Mouse (Mus musculus): ENCODE data around the gene Fam217a. TPM values are rescaled to one million over a fixed set of nuclear protein-coding genes. Genes with fewer than 3 reads are reported as not detected.
"Not testable (repeated sequence)": the region's sequence is repeated elsewhere in the genome, so short reads cannot be mapped to it uniquely, and the experiment has no call there.

The Fam217a gene
- total RNA-seq (2021) (1 to 10 TPM; 1.1 to 1.4 TPM), polyA plus RNA-seq (2012; rRNA removed) (0.20 and 0.46 TPM in 2 replicates)
- long read RNA-seq: 0 reads

DNA sequence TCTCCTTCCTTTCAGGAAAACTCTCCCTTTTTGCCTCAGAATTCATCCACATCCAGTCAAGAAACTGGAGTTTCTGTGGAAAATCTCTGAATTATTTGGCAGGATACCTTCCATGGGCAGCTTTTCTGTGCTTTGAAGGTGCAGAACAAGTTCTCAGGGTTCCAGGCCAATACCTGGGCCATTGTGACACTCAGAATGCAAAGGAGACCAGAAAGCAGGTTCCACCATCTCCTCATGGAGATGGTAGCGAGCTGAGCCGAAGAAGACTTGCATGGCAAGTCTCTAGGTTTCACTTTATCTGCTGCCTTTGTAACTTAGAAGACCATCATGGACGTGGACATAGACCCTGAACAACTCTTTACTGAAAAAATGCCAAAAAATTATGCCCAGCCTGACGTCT lies at the start of gene Fam217a, which contains the start of gene 4933417A18Rik:
TSS of gene Fam217a (minus strand) at position 101 of the 400 bp plus-strand sequence.
TSS of gene 4933417A18Rik (plus strand) at position 200 of the 400 bp plus-strand sequence.
- DNase-seq: no peak

DNA sequence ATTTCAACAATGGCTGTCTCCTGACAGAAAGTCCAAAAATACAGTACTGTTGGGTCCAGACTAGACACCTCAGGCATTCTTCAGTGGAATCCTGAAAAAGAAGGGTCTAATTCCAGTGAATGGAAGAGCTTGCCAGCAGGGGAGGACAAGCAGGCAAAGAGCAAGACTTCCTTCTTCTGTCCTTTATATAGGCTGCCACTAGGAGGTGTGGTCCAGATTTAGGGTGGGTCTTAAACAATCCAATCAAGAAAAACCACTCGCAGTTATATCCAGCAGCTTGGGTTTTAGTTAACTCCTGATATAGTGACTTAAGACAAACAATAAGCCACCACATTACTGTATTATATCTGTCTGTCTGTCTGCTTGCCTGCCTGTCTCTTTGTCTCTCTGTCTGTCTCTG lies 49.7 kb upstream of the Fam217a start:
- no peak for DNase-seq

DNA sequence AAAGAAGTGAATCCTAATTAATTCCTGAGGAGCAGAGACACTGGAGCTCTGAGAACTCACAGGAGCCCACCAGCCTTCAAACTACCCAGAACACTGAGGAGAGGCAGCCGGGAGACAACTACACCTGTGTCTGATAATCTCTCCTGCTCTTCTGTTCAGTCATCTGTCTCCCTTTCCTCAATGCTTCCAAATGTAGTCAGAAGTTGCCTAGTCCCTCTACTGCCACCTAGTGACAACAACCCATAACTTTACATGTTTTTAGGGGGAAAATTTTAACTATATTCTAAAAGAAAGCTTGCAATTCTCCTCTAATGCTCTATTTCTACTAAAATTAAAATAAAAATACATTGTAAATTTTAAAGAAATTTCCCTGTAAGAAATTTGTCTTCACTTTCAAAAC lies 49.0 kb upstream of the Fam217a start:
- DNase-seq: no peak

DNA sequence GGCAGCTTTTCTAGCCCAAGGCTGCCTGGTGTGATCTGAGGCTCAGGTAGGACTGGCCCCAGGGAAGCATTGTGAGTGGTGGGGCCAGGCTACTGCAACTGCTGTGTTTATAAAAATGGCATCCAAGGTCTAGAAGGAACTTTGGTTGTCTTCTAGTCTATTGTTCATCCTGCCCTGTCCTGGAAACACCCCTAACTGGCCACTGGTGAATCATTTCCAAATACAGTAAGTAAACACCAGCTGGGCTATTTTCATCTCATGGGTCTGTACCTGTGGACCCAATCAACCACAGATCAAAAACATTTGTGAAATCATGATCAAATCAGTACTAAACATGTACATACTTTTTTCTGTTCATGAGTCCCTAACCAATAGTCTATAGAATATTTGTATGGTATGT lies 48.3 kb upstream of the Fam217a start:
- not testable (repeated sequence) for DNase-seq

DNA sequence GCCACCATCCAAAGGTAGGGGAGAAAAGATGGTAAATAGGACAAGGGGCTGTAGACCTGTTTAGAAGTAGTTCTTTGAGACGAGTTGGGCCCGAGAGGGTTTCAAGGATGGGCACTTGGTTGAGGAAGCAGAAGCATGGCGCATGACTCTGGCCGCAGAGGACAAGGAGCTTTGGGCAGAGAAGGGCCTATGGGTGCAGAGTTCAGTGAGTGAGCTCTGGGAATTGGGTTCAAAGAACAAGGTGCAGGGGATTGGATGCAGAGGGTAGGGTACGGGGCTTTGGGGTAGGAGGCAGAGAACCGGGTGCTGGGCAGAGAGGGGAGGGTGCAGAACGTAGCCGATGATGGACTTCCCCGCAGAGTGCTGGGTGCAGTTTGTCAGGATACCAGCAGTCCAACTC lies 41.5 kb upstream of the Fam217a start:
- not testable (repeated sequence) for DNase-seq

DNA sequence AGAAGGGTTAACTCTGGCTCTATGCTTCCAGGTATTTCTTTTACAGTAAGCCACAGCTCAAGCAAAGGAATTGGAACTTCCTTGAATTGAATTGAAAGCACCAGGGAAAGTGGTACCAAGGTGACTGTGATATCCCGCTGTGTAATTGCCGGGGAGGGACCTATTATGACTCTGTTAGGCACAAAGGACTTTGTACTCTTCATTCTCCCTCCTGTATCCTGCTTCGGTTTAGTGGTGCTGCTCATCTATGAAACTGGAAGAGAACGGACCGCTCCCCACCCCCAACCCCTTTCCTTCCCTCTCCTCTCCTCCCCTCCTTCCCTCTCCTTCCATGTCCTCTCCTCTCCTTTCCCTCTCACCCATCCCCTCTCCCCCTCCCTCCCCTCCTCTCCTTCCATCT lies 40.8 kb upstream of the Fam217a start:
- DNase-seq: no peak

DNA sequence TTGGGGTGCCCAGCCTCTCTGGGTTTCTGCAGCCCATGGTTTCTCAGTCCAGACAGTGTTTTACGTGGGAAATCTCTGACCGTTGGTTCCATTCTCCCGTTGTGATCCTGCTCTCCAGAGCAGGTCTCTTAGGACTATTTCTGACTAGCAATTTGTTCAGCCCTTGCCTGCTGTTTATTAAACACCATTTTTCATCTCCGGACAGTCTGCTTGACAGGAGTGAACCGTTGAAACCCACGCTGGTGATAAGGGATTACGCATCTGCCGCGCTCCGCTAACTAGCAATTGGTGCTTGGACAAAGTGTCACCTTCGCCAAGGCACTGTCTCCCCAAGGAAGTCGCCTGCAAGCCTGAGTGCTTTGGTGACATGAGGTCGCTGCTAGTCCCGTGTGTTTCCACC lies 40.3 kb upstream of the Fam217a start:
- peak; percentile 7 for DNase-seq

DNA sequence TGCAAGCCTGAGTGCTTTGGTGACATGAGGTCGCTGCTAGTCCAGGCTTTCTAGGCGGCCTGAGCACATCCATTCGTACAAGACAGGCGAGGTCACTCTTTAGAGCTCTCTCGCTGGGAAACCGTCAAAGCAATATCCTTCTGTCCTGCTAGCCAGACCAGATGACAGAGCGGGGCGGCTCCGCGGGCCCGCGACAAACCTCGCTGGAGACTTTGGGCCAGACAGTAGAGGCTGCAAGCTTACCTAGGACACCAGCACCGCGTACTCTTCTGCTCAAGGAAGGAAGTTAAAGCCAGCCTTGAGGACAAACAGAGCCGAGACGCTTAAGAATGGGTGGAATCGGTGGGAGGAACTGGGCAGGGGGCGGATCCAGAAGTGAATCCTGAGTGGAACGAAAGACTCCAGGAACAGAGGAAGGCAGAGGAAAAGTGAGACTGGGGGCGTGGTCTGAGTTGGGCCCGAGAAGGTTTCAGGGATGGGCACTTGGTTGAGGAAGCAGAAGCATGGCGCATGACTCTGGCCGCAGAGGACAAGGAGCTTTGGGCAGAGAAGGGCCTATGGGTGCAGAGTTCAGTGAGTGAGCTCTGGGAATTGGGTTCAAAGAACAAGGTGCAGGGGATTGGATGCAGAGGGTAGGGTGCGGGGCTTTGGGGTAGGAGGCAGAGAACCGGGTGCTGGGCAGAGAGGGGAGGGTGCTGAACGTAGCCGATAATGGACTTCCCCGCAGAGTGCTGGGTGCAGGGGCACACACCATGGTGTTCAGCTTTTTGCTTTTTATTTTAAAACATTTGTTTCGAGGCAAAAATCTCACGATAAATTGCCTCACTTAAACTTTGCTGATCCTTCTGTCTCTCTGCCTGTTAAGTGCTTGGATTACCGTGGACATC lies 39.6 kb upstream of the Fam217a start, which contains the start of gene Eci3:
TSS of gene Eci3 (minus strand) at position 300 of the 887 bp plus-strand sequence.
- DNase-seq: peak; percentile 40

DNA sequence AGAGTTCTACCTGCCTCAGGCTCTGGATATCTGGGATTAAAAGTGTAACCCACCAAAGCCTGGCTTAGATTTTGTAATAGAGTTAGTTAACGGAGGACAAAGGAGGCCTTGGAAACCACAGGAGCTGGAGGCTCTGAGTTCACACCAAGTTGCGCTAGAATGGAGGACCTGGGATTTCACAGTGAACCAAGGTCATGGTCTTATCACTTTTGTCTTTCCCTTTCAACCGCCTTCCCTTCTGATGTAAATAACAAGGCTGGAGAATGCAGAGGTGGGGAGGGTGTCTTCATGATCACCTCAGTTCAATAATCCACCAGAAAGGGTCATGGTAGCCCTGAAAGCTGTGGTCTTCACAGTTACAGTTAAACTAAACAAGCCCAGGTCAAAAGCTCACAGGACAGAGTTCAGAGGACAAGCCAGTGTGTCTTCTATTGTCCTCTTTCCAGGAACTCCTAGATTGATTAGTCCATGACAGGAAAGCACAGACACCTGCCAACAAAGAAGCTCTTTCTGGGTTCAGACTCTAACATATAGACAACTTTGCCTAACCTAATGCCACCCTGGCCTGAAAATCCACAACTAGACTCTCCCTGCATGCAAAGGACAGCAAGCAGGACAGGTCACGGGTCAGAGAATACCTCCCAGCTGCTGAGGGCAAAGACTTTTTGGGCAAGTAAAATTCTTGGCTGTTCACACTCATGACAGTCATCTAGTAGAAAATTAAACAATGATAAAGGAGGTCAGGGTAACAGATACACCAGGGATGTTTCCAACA lies 37.1 kb upstream of the Fam217a start:
- DNase-seq: no peak

DNA sequence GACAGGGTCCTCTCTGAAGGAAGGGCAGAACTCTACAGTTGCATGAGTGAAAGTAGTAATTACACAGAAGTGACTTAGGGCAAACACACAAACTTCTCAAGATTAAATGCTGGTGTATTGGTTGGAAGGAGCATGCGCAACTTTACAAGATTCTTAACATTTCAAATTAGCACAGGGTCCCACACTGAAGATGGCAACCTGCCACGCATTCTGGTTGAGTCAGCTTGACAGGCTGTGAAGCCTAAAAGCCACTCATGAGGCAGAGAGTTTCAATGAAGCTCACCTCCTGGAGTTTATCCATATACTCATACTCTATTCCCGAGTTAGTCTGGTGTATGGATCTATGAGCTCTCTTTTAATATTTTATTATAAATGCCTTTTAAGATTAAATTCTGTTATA lies 34.0 kb upstream of the Fam217a start:
- not testable (repeated sequence) for DNase-seq

DNA sequence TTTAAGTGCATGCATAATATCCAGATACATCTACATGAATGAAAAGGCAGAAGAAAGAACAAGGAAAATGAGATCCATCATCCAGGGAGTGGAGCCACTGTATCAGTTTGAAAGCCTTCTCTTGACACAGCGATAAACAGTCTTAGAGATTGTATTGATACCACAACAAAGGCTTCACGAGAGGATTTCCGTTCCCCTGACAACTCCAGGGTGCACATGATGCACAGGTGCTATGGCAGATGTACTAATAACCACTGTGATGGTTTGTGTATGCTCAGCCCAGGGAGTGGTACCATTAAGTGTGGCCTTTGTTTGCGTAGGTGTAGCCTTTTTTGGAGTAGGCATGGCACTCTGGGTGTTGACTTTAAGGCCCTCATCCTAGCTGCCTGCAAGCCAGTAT lies 32.8 kb upstream of the Fam217a start:
- DNase-seq: no peak

DNA sequence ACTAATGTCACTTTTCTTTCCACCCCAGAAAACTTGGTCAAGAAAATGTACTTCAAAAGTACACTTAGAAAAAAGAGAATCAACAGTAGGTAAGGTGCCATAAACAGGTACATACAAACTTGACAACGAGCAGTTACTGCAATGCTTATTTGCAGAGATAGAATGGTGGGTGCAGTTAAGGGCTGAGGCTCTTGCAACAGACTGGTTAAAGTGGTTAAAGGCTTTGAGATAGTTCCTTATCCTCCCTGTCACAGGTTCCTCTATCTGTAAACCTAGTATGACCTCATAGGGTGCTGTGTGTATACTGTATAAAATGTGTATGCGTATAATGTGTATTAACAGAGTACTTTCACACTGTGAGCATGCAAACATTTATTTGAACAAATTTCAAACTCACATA lies 27.3 kb upstream of the Fam217a start:
- DNase-seq: not testable (repeated sequence)

DNA sequence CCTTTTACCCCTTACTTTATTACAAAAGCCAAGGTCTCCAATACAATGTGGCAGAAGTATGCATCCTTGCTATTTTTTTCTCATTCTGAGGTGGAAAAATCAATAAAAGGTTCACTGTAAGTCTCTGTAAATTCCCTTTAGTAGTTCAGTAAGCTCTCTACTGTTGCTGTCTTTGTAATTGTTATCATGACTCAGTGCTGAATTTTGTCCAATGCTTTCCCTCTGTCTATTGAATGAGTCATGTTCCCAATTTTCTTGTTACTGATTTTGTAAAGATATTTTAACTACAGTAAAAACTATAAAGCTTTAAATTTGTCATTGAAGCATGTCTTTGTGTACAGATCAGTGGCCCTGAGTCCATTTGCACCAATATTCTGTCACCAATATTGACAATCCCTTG lies 18.3 kb upstream of the Fam217a start:
- no peak for DNase-seq

DNA sequence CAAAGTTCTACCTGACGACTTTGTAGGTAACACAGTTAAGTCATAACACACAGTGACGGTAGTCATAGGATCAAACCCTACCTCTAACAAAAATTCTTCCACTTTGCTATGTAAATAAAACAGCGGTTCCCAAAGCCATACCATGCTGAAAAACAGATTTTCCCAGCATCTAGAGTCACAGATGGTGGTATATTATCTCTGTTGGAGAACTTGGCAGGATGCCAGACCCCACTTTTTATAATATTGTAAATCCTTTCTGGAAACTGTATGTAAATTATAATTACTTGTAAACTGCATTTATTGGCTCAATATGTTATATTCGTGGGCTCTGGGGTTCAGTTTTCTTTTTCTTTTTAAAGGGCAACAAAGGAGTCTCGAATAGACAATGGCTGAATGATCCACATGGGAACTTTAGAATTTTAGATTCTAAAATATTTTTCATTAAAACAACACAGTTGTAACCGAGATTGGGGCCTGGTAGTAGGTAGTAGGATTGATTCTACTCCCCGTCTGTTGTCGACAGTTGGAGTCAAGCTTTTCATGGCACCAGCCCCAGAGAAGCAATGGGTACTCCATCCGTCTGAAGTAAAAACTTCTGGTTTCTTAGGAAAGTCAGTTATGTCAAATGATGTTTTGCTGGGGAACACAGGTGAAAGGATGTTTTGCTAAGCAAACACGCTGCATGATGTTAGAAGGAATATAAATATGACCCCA lies 11.0 kb upstream of the Fam217a start:
- no peak for DNase-seq

DNA sequence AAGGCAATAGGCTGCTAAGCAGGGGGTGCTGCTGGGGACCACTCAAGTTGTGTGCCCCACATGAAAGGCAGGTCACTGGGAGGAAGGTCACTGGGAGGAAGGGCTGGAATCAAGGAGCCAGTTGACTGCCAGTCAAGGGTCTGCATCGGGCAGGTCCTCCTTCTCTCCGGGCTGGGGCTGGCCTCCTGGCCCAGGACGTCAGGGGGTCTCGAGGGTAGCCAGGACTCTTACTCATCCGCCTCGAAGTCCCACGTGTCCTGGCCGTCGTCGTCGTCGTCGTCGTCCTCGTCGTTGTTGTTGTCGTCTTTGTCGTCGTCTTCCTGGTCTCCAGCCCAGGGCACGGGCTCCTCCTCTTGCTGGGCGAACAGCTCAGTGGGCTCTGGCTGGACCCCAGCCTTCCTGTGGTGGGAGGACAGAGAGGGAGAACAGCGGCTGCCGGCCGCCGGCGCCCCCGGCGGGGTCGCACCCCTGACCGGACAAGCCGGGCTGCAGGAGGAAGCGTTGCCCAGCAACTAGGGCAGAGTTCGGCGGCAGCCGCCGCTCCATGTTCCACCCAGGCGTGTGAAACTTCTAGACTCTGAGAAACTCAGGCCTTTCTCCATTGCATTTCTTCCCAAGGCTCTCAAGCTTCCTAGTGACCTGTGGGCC lies 7.5 kb downstream of the Fam217a start:
- DNase-seq: peak; percentile 17

DNA sequence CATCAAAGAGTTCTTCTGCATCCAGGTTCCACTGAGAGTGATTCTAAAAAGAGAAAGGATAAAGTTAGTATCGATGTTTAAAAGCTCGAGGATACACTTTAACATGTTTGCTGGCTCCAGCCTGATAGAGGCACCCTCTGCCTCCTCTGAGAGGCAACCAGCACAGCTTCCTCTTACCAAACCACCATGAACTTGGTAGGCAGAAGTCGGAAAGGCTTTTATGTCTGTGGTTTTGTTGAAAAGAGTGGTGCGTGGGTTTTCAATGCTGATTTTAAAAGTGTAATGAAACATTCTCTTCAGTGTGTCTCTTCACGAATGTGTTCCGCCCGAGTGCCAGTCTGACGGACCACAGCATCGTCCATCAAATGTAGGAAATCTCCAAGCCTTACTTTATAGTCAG lies 9.5 kb downstream of the Fam217a start:
- no peak for DNase-seq

DNA sequence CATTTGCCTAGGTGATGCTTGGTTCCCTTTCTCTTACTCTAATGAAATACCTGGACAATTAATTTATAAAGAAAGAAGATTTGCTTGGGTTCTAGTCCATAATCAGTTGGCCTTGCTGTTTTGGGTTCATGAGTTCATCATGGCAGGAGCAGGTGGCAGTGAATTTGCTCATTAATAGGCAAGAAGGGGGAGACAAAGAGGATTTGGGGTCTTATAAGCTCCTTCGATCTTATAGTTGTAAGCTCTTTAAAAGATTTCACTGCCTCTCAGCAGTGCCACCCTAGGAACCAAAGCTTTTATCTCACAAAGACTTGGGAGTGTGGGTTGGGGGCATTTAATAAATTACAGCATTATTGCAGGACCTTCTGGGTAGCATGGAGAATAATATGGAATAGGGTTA lies 31.2 kb downstream of the Fam217a start:
- DNase-seq: no peak

DNA sequence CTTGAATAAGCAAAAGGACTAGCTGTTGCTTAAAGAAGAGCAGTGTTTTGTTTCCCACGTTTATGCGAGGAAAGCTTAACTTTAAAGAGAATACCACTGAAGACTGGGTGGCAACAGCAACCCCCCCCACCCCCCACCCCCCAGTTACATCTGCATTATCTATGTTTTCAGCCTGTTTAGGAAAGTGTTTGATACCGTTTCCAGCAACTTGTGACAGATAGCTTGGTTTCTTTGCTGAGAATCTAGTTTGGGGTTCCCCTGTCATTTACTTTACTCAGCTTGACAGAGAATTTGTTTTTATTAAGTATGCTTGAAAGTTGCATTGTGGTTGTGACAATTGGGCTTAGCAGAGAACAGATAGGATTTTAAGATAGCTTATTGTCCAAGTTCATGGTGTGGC lies 47.6 kb downstream of the Fam217a start:
- DNase-seq: no peak

DNA sequence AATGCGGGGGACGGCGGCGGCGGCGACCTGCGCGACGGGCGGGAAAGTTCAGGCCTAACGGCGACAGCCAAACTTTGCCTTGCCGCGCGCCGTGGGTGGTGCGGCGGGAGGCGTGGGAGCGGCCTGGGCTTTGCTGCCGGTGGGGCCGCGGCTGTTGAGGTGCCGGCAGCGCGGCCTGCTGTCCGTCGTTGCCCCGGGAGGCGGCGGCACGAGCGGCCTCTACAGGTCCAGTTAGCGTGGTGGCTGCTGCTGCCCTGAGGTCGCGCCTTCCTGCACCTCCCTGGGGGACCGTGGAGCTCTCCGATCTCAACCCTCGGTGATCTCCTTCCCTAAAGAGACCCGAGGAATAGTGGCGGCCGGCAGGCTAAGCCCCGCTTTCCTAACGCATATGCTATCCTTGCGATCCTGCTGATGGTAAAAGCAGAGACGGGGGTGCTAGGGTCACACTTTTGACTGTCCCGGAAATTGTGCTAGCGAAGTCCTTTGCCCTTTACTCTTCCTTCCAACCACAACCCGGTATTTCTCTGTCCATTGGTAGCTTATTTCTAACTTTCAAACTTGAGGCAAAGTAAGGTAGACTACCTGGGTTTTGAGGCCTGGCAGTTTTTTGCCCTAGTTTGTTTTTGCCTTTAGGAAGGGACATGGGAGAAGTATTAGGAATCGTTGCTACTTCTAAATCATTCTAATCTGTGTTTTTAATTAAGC lies 48.2 kb downstream of the Fam217a start:
- peak; percentile 84 for DNase-seq

DNA sequence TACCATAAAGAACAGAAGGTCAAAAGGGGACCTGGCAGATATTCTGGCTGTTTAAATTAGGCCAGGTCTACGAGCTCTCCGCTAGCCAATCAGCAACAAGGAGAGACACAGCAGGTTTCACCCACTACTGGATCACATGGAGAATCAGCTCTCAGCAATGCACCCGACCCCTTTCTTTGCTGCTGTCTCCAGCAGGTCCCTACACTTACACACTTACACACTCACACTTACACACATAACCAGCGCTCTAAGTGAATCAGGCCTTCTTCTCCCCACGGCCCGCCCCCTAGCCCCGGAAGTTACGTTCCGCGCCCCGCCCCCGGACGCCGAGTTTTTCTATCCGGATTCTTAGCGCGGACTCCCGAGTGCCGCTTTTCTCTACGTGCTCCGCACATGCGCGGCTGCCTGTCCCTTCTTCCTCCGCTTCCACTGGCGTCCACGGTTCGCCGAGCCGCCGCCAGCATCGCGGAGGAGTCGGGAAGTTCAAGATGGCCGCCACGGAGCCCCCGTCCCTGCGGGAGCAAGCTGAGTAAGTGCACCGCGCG lies 48.9 kb downstream of the Fam217a start, which contains the start of gene Prpf4b:
TSS of gene Prpf4b (plus strand) at position 137 of the 545 bp plus-strand sequence.
- DNase-seq: peak; percentile 96

DNA sequence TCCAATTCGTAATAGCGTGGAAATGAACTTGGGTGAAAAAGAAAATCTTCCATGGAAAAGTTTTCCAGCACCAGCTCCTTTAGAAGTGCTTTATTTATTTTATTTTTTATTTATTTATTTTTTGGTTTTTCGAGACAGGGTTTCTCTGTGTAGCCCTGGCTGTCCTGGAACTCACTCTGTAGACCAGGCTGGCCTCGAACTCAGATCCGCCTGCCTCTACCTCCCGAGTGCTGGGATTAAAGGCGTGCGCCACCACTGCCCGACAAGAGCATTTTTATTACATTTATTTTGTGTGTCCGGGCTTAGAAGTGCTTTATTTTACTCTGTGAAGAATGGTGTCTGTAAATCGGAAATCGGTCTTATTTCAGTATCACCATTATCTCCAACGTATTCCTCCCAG lies 49.4 kb downstream of the Fam217a start:
- peak; percentile 20 for DNase-seq

Measured in adrenal gland, adult 2 months (tissue).